Mouse (Mus musculus) kidney, postnatal 0 days (tissue): ENCODE measurements around the gene Ank2. TPM values are rescaled to one million over a fixed set of nuclear protein-coding genes. Genes with fewer than 3 reads are reported as not detected.

ENCODE experiments used
- ATAC-seq: fragments of 200-750 bp; cut with Nextera tagmentation; replicated peaks from 2 replicates; pipeline ENCODE4 v1.8.0; 2017; ENCODE audit warnings: low read depth, moderate number of reproducible peaks, moderate TSS enrichment, moderate library complexity; ENCODE audit not compliant: low FRiP score
- DNase-seq: peaks from one replicate; pipeline ENCODE4 v3.0.0-alpha.2; 2016; ENCODE audit warnings: low spot score
- H3K27ac ChIP-seq: fragments of 300-500 bp; sonication (generic); 2 replicates; pipeline ENCODE4 v1.5.1; 2014; ENCODE audit warnings: mild to moderate bottlenecking
- H3K27me3 ChIP-seq: fragments of 300-500 bp; sonication (generic); 2 replicates; pipeline ENCODE4 v1.6.1; 2014; ENCODE audit warnings: low read length, mixed read lengths; ENCODE audit not compliant: insufficient read depth
- H3K36me3 ChIP-seq: fragments of 300-500 bp; sonication (generic); 2 replicates; pipeline ENCODE4 v1.6.1; 2014; ENCODE audit warnings: low read length, mixed read lengths; ENCODE audit not compliant: insufficient read depth
- H3K4me1 ChIP-seq: fragments of 300-500 bp; sonication (generic); replicated peaks from 2 replicates; pipeline ENCODE4 v1.6.1; 2014; ENCODE audit warnings: antibody characterized with exemption, low read length, mixed read lengths; ENCODE audit not compliant: insufficient read depth
- H3K4me2 ChIP-seq: fragments of 300-500 bp; sonication (generic); 2 replicates; pipeline ENCODE4 v1.6.1; 2014; ENCODE audit warnings: mild to moderate bottlenecking, low read length, moderate library complexity, mixed read lengths
- H3K4me3 ChIP-seq: fragments of 300-500 bp; sonication (generic); replicated peaks from 2 replicates; pipeline ENCODE4 v1.5.1; 2014; ENCODE audit warnings: low read depth, low read length
- H3K9ac ChIP-seq: fragments of 300-500 bp; sonication (generic); 2 replicates; pipeline ENCODE4 v1.6.1; 2014; ENCODE audit warnings: low read depth, low read length
- H3K9me3 ChIP-seq: fragments of 300-500 bp; sonication (generic); replicated peaks from 2 replicates; pipeline ENCODE4 v1.6.1; 2016; ENCODE audit warnings: low read length, inconsistent platforms, mixed read lengths
- CTCF ChIP-seq: IDR thresholded peaks from 2 replicates; pipeline ENCODE4 v1.5.1; 2016; ENCODE audit warnings: antibody characterized with exemption, low read depth, mild to moderate bottlenecking, moderate library complexity
- WGBS: fragments of 180-500 bp; shearing (Covaris S2); extraction: QIAGEN DNeasy Blood & Tissue Kit; methylation state at CpG from one replicate; pipeline ENCODE4 v1.1.7; 2014; 5-methylcytosine and 5-hydroxymethylcytosine counted together
- polyA plus RNA-seq: library from polyadenylated mRNA; unstranded; fragments of >200 nt; fragmentation: Nextera tagmentation; extraction: Ambion mirVana; gene quantifications from 2 replicates; pipeline ENCODE4 v1.2.1, GENCODE M21; 2015

Ank2 gene
- polyA plus RNA-seq, 1 experiment from 2014 or later = 4.1 TPM

DNA sequence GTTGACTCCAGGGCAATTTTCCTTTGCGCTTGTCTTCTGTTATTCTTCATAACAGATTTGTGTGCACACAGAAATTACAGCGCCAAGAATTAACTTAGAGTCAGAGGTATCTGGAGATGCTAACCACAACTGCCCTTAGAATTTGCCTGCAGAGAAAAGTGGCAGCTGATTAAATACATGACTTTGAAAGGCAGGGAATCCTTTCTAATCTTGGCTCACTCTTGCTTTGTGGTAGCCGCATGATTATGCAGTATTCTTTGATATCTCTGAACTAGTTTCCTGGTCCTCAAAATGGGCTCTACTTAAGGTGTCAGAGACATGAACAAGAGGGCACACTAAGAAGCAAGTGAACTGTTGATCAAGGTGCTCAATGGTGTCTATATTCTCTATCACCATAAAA, 518.0 kb downstream of the Ank2 start:
- Histone ChIP-seq H3K27ac (no peak overlapping the region), H3K4me3 (no peak overlapping the region), H3K4me2 (no peak overlapping the region), H3K9ac (no peak overlapping the region), H3K9me3 (no peaks in the 10 kb centered on the region), H3K27me3 (no peaks in the 10 kb centered on the region), H3K4me1 (no peaks in the 10 kb centered on the region), H3K36me3 (no peaks in the 10 kb centered on the region)
- no peak for ATAC-seq
- DNase-seq = no peak
- no peak for TF ChIP-seq CTCF
- 97% methylated on average over 3 of the region's 3 CpGs for WGBS

DNA sequence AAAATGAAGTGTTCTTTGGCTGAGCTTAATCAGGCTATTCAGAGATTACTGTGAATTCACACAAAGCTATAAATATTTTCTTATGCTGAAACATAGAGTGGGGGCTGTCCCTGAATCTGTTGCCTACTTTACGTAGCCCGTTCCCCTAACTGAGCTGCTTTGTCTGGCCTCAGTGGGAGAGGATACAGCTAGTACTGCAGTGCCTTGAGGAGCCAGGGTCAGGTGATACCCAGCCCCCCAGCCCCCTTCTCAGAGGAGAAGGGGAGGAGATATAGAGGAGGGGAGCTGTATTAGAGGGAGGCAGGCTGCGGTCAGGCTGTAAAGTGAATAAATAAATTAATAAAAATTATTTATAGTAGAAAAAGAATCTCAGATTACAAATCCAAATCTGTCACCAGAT, 519.5 kb downstream of the Ank2 start:
- 85% methylated on average over 3 of the region's 3 CpGs for WGBS
- Histone ChIP-seq H3K27ac (no peak overlapping the region), H3K36me3 (no peaks in the 10 kb centered on the region), H3K4me3 (no peak overlapping the region), H3K9me3 (no peaks in the 10 kb centered on the region), H3K4me1 (no peaks in the 10 kb centered on the region), H3K4me2 (no peak overlapping the region), H3K9ac (no peak overlapping the region), H3K27me3 (no peaks in the 10 kb centered on the region)
- TF ChIP-seq CTCF = no peak
- no peak for ATAC-seq
- DNase-seq = no peak

DNA sequence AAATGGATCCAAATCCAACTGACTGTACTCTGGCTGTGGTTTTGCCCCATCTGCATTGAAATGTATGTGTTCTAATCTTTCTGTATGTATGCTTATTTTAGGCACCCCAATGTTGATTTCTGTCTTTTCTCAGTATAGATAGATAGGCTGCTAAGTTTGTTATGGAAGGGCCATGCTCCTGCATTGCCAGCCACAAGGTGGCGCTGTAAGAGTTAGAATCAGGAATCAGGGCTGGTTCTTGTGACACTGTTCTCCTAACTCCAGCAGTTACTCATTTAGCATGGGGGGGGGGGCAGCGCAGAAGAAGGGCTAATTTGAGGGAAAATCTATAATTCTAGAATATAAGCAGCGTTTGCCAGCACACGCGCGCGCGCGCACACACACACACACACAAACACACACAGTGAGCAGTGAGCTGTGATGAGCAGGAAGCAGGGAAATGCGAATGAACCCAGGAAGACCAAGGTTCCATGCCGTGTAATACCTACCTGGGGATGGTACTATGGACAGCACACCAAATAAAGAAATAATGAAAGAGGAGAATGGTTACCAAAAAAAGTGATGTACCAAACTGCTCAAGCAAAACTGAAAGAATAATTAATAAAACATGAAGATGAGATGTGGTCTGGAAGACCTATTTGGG, 520.3 kb downstream of the Ank2 start:
- 69% methylated on average over 11 of the region's 11 CpGs for WGBS
- peak; percentile 81 for TF ChIP-seq CTCF

DNA sequence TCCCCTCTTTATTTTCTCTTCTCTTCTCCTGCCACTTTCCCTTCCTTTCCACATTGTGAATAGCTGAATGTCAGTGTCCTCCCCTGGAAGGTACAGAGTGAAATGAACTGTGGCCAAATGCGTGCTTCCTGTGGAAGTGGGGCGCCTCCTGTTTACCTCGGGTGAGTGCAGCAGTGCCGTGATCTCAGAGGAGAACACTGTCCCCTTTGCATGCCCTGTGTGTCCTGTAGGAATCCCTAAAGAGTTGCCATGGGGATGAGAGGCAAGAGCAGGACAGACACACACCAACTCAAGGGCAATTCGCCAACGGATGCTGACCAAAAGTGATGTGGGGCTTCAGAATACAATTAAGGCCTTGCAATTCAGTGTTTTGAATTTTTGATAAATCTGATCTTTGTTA, 521.8 kb downstream of the Ank2 start:
- H3K27ac ChIP-seq = no peak overlapping the region
- no peaks in the 10 kb centered on the region for H3K4me1 ChIP-seq
- TF ChIP-seq CTCF = no peak
- no peaks in the 10 kb centered on the region for H3K27me3 ChIP-seq
- WGBS = 58% methylated on average over 6 of the region's 6 CpGs
- H3K9ac ChIP-seq = no peak overlapping the region
- no peaks in the 10 kb centered on the region for H3K36me3 ChIP-seq
- no peak overlapping the region for H3K4me2 ChIP-seq
- ATAC-seq (no peak), DNase-seq (no peak)
- no peaks in the 10 kb centered on the region for H3K9me3 ChIP-seq
- H3K4me3 ChIP-seq = no peak overlapping the region

More for the DNA sequence above, 520.3 kb downstream of the Ank2 start:
- Histone ChIP-seq H3K27ac (no peak overlapping the region), H3K4me1 (no peaks in the 10 kb centered on the region), H3K9me3 (no peaks in the 10 kb centered on the region), H3K27me3 (no peaks in the 10 kb centered on the region), H3K4me3 (no peak overlapping the region), H3K9ac (no peak overlapping the region), H3K36me3 (no peaks in the 10 kb centered on the region), H3K4me2 (no peak overlapping the region)
- DNase-seq (peak; percentile 80), ATAC-seq (no peak)

DNA sequence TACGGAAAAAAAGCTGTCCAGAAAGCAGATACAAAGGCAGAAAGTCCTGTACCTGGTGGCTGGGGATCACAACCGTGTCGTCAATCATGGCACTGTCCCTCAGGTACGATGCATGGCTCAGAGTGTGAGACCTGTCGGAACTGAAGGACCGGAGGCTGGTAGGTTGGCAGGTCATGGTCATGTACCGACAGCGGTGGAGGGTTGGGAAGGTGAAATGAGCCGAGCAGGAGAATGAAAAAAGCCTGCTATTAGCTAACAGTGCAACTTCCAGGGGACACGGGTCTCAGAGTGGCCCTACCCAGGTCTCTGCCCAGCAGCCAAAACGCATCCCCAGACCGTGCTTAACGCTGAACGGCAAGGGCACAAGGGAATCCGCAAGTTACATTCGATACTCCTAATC, 522.4 kb downstream of the Ank2 start:
- 77% methylated on average over 16 of the region's 16 CpGs for WGBS
- Histone ChIP-seq H3K4me3 (no peak overlapping the region), H3K36me3 (no peaks in the 10 kb centered on the region), H3K27me3 (no peaks in the 10 kb centered on the region), H3K4me1 (no peaks in the 10 kb centered on the region), H3K9me3 (no peaks in the 10 kb centered on the region), H3K4me2 (no peak overlapping the region), H3K27ac (no peak overlapping the region), H3K9ac (no peak overlapping the region)
- no peak for TF ChIP-seq CTCF
- DNase-seq (no peak), ATAC-seq (no peak)

DNA sequence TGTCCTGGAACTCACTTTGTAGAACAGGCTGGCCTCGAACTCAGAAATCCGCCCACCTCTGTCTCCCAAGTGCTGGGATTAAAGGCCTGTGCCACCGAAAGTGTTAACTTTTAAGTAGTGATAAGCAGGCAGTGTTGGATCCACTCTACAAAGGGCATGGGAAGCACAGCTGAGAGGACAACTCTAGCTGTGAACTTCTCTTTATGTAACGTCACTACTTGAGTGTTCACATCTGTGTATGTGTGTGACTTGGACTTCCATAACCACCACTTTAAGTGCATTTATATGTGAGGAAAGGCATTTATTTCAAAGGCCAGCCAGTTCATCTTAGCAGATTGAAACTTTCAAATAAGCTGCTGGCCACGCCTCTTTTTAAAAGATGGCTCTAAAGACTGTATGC, 523.7 kb downstream of the Ank2 start:
- Histone ChIP-seq H3K27me3 (no peaks in the 10 kb centered on the region), H3K9me3 (no peaks in the 10 kb centered on the region), H3K36me3 (no peaks in the 10 kb centered on the region), H3K4me2 (no peak overlapping the region), H3K9ac (no peak overlapping the region), H3K27ac (no peak overlapping the region), H3K4me3 (no peak overlapping the region), H3K4me1 (no peaks in the 10 kb centered on the region)
- WGBS = 75% methylated on average over 5 of the region's 5 CpGs
- ATAC-seq (no peak; the same call in 1 of the 2 replicates), DNase-seq (peak; percentile 63)
- TF ChIP-seq CTCF = no peak

DNA sequence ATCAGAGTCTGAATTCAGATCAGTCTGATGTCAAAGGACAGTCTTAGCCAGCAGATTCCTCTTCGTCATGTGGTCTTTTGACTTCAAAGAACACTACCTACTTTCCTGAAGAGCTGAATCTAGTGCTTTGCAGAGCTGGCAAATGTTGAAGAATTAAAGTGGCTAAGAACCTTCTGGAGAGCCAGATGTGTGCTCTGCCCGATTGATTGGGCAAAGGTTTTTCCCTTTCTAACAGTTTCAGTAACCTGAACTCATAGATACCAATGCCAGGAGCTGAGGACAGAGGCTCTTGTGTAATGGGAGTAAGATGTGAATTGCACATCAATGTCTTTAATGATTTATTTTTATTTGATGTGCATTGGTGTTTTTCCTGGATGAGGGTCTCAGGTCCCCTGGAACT, 525.6 kb downstream of the Ank2 start:
- Histone ChIP-seq H3K27ac (no peak overlapping the region), H3K4me3 (no peak overlapping the region), H3K9me3 (no peaks in the 10 kb centered on the region), H3K36me3 (no peaks in the 10 kb centered on the region), H3K27me3 (no peaks in the 10 kb centered on the region), H3K4me1 (no peaks in the 10 kb centered on the region), H3K4me2 (no peak overlapping the region), H3K9ac (no peak overlapping the region)
- WGBS = 82% methylated on average over 2 of the region's 2 CpGs
- ATAC-seq (no peak), DNase-seq (no peak)
- TF ChIP-seq CTCF = no peak
